Mouse (Mus musculus) hindbrain, embryonic 10.5 days (tissue): Measurements from ENCODE around the gene Cdkn2d. TPM values are rescaled to one million over a fixed set of nuclear protein-coding genes. Genes with fewer than 3 reads are reported as not detected.
"Not testable (repeated sequence)": the region's sequence is repeated elsewhere in the genome, so short reads cannot be mapped to it uniquely, and the experiment has no call there.

Source experiments
- DNase-seq: peaks from one replicate; pipeline ENCODE4 v3.0.0-alpha.2; 2017; ENCODE audit warnings: low spot score
- H3K27ac ChIP-seq: fragments of 300-500 bp; sonication (generic); 2 replicates; pipeline ENCODE4 v1.5.1; 2016; ENCODE audit warnings: mild to moderate bottlenecking, moderate library complexity
- H3K27me3 ChIP-seq: fragments of 300-500 bp; sonication (generic); 2 replicates; pipeline ENCODE4 v1.6.1; 2016; ENCODE audit warnings: mild to moderate bottlenecking; ENCODE audit not compliant: poor library complexity, insufficient read depth, severe bottlenecking
- H3K36me3 ChIP-seq: fragments of 300-500 bp; sonication (generic); 2 replicates; pipeline ENCODE4 v1.6.1; 2016; ENCODE audit warnings: mild to moderate bottlenecking, moderate library complexity
- H3K4me1 ChIP-seq: fragments of 300-500 bp; sonication (generic); replicated peaks from 2 replicates; pipeline ENCODE4 v1.6.1; 2016; ENCODE audit warnings: mild to moderate bottlenecking
- H3K4me3 ChIP-seq: fragments of 300-500 bp; sonication (generic); 2 replicates; pipeline ENCODE4 v1.5.1; 2016; ENCODE audit warnings: mild to moderate bottlenecking, moderate library complexity
- H3K9me3 ChIP-seq: fragments of 300-500 bp; sonication (generic); 2 replicates; pipeline ENCODE4 v1.6.1; 2016; ENCODE audit warnings: mild to moderate bottlenecking, moderate library complexity
- WGBS: fragments of 180-500 bp; shearing (Covaris S2); methylation state at CpG from one replicate; pipeline ENCODE4 v1.1.7; 2016; 5-methylcytosine and 5-hydroxymethylcytosine counted together
- polyA plus RNA-seq: library from polyadenylated mRNA; unstranded; fragments of >200 nt; fragmentation: Nextera tagmentation; extraction: Ambion mirVana; gene quantifications from 2 replicates; pipeline ENCODE4 v1.2.1, GENCODE M21; 2016

Cdkn2d gene
- polyA plus RNA-seq, 1 experiment from 2014 or later: 73.5 TPM

DNA sequence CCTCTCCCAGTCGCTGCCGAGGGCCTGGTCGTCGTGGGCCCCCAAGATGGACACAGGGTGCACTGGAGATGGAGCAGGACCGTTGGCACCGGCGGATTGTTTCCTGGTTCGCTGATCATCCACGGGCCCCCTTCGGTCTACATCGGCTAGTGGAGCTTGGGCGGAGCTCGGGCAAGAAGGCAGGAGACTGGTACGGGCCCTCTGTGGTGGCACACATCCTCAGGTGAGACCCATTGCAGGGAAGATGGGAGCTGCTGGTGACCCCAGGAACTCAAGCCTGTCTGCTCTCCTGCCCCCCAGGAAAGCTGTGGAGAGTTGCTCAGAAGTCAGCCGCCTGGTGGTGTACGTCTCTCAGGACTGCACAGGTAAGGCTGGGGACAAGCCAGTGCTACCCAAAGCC is 22.9 kb downstream of the Cdkn2d start:
- Histone ChIP-seq H3K36me3 (peaks cover 69% of the 10 kb centered on the region), H3K4me1 (peaks cover 23% of the 10 kb centered on the region), H3K27ac (no peak overlapping the region), H3K27me3 (no peaks in the 10 kb centered on the region), H3K9me3 (no peaks in the 10 kb centered on the region), H3K4me3 (no peak overlapping the region)
- DNase-seq: no peak
- WGBS: 93% methylated on average over 16 of the region's 16 CpGs

DNA sequence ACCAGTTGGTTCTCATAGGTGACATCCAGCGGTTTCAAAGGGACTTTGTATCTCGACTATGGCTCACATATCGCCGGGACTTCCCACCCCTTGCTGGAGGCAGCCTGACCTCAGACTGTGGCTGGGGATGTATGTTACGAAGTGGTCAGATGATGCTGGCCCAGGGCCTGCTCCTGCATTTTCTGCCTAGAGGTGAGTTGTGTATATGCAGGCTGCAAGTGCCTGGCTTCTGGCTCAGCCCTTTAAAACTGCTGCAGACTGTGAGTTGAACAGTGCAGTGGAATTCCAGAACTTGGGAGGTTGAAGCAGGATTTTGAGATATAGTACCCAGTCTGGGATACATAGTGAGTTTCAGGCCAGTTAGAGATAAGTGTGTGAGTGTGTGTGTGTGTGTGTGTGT is 24.3 kb downstream of the Cdkn2d start:
- 93% methylated on average over 5 of the region's 5 CpGs for WGBS
- Histone ChIP-seq H3K9me3 (no peaks in the 10 kb centered on the region), H3K4me1 (peaks cover 23% of the 10 kb centered on the region), H3K36me3 (peaks cover 55% of the 10 kb centered on the region), H3K27ac (no peak overlapping the region), H3K27me3 (no peaks in the 10 kb centered on the region), H3K4me3 (peak overlapping the region; percentile 93)
- no peak for DNase-seq

DNA sequence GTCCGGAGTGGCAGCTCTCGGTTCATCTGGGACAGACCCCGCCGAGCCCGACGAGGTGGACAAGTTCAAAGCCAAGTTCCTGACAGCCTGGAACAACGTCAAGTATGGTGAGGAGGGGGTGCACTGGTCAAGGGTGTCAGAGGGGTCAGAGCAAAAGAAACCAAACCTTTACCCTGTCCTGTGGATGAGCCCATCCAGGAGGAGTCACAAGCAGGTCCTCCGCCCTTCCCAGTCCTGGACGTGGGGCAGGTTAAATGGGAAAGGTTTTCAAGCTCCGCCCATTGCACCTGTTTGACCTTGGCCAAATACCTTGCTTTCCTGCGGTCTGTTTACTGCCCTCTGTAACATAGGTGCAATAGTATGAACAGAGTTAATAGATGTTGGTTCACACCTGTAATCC is 25.6 kb downstream of the Cdkn2d start:
- Histone ChIP-seq H3K4me1 (peaks cover 23% of the 10 kb centered on the region), H3K4me3 (peak overlapping the region; percentile 93), H3K9me3 (no peaks in the 10 kb centered on the region), H3K27ac (peak overlapping the region; percentile 94), H3K36me3 (peaks cover 42% of the 10 kb centered on the region), H3K27me3 (no peaks in the 10 kb centered on the region)
- DNase-seq: no peak
- WGBS: 7% methylated on average over 11 of the region's 11 CpGs

DNA sequence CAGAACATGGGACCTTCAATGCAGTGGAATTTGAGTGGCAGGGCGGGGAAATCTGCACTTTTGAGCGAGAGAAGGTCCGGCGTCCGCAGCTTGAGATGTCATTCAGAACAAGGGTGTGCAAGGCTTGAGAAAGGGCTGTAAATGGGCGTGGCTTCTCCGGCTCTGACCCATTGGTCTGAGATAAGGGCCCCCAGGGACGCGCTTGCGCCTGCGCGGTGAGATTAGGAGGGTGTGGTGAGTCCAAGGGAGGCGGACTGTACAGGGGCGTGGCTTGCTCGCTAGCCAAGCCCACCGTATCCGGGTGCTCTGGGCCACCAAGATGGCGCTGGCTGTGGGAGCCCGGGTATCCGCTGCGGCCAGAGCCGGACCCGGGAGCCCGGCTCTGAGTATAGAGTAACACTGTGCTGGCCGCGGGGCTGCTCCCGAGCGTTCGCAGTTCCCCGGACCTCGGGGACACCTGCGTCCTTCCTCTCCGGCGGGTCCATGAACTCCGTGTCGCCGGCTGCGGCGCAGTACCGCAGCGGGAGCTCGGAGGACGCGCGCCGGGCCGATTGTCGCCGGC is 26.1 kb downstream of the Cdkn2d start, which contains the start of gene Atg4d:
TSS of gene Atg4d (plus strand) at position 294 of the 562 bp plus-strand sequence.
- peak; percentile 99 for DNase-seq
- Histone ChIP-seq H3K27ac (peak within 1 kb of the TSS; percentile 94), H3K27me3 (0 out of 2 replicates have a peak, but pooled peaks cover 5% of the 10 kb centered on the region), H3K9me3 (no peaks in the 10 kb centered on the region), H3K4me1 (peaks cover 23% of the 10 kb centered on the region), H3K4me3 (peak within 1 kb of the TSS; percentile 93), H3K36me3 (peaks cover 37% of the 10 kb centered on the region)
- under 1% methylated on average over 49 of the region's 49 CpGs for WGBS

DNA sequence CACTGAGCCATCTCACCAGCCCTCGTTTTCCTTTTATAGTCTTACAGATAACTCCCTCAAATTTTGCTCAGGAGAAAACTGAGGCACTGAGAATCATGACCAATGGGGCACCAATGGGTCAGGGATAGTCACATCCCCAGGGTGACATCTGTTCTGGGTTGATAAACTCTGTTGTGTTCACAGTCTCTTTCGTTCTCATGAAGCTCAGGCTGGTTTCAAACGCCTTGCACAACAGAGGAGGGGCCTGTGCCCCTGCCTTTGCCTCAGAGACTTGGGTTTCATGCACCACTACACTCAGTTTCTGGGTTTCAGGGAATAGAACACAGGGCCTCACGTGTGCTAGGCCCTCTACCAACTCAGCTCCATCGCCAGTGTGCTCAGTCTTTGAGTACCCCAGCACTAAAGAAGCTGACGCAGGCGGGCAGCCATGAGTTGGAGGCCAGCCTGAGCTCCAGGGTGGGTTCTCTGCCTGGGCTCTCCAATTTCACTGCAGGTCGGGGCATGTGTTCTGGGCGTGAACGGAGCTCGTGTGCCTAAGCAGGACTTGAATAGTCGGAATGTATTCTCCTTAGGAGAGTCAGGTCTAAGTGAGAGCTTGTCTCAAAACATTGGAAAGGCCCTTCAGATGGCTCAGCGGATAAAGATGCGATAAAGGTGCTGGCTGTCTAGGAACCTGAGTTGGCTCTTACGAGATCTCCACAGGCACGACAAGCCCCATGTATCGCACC is 26.8 kb downstream of the Cdkn2d start:
- H3K27ac ChIP-seq: peak overlapping the region; percentile 94
- H3K4me1 ChIP-seq: peaks cover 23% of the 10 kb centered on the region
- peak overlapping the region; percentile 93 for H3K4me3 ChIP-seq
- no peak for DNase-seq
- H3K27me3 ChIP-seq: 0 out of 2 replicates have a peak, but pooled peaks cover 6% of the 10 kb centered on the region
- H3K36me3 ChIP-seq: peaks cover 30% of the 10 kb centered on the region
- H3K9me3 ChIP-seq: no peaks in the 10 kb centered on the region
- 20% methylated on average over 17 of the region's 17 CpGs for WGBS

DNA sequence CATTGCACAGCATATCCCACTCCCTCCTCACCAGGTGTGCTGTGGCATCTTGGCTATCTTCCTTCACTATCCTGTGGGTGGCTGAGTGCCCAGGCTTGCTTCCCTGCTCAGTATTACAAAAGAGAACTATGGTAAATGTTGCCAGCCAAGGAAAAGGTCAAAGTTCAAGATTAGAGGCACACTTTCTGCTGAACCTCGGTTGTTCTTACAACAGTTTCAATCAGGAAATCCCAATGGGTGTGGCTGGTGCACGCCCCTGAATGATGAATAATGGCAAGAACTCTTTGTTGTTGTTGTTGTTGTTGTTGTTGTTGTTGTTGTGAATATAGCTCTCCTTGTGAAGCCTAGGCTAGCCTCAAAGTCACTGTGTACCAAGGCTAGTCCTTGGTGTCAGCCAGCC is 29.4 kb downstream of the Cdkn2d start:
- Histone ChIP-seq H3K4me3 (no peak overlapping the region), H3K4me1 (peaks cover 21% of the 10 kb centered on the region), H3K36me3 (peaks cover 4% of the 10 kb centered on the region), H3K27me3 (peaks cover 6% of the 10 kb centered on the region; the same call in 1 of the 2 replicates), H3K9me3 (no peaks in the 10 kb centered on the region), H3K27ac (no peak overlapping the region)
- 63% methylated on average over 2 of the region's 2 CpGs for WGBS
- DNase-seq: no peak

DNA sequence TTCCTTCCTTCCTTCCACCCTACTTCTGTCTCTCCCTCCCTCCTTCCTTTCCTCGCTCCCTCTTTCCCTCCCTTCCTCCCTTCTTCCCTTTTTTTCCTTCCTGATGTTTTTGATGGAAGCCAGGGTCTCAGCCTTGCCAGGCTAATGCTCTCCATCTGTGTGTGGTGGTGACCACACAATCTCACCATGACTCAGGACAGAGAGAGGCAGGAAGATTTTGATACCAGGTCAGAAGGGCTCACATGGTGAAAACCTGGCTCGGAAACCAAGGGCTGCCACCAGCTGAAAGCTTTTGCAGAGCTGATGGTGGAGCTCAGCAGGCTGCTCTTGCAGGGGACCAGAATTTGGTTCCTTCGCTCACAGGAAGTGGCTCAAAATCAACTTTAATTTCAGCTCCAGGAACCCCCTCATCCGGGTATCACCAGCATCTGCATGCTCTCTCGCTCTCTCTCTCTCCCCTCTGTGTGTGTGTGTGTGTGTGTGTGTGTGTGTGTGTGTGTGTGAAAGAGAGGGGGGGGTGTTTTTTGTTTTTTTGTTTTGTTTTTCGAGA is 30.6 kb downstream of the Cdkn2d start:
- no peak for DNase-seq
- H3K4me1 ChIP-seq: peaks cover 9% of the 10 kb centered on the region
- 79% methylated on average over 6 of the region's 6 CpGs for WGBS
- H3K36me3 ChIP-seq: no peaks in the 10 kb centered on the region
- H3K4me3 ChIP-seq: no peak overlapping the region
- no peaks in the 10 kb centered on the region for H3K9me3 ChIP-seq
- H3K27me3 ChIP-seq: peaks cover 6% of the 10 kb centered on the region; the same call in 1 of the 2 replicates
- no peak overlapping the region for H3K27ac ChIP-seq

DNA sequence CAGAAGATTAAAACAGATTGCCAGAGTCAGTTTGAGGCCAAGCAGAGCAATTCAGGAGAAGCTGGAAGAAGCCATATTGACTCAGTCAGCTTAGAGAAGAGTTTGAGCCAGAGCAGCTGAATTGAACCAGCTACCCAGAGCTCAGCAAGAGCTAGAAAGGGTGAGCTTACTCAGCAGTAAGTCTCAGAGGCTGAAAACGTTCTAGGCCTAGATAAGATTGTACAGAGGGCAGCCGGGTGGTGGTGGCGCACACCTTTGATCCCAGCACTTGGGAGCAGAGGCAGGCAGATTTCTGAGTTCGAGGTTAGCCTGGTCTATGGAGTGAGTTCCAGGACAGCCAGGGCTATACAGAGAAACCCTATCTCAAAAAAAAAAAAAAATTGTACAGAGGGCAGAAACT is 34.9 kb downstream of the Cdkn2d start:
- not testable (repeated sequence) for H3K27ac ChIP-seq, H3K9me3 ChIP-seq, DNase-seq, H3K36me3 ChIP-seq, H3K4me1 ChIP-seq, H3K4me3 ChIP-seq
- WGBS: 77% methylated on average over 4 of the region's 4 CpGs
- H3K27me3 ChIP-seq: peaks cover 21% of the 10 kb centered on the region

DNA sequence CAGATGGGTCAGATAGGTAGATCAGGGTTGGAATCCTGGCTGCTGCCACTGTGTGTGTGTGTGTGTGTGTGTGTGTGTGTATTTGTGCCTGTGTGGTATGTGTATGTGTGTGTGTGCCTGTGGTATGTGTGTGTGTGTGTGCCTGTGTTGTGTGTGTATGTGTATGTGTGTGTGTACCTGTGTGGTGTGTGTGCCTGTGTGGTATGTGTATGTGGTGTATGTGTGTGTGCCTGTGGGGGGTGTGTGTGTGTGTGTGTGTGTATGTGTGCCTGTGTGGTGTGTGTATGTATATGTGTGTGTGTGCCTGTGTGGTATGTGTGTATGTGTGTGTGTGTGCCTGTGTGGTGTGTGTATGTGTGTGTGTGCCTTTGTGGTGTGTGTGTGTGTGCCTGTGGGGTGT is 36.5 kb downstream of the Cdkn2d start:
- Histone ChIP-seq H3K4me3 (no peak overlapping the region), H3K4me1 (peaks cover 8% of the 10 kb centered on the region; the same call in 1 of the 2 replicates), H3K27ac (no peak overlapping the region), H3K27me3 (peaks cover 32% of the 10 kb centered on the region), H3K9me3 (no peaks in the 10 kb centered on the region), H3K36me3 (no peaks in the 10 kb centered on the region)
- no peak for DNase-seq

DNA sequence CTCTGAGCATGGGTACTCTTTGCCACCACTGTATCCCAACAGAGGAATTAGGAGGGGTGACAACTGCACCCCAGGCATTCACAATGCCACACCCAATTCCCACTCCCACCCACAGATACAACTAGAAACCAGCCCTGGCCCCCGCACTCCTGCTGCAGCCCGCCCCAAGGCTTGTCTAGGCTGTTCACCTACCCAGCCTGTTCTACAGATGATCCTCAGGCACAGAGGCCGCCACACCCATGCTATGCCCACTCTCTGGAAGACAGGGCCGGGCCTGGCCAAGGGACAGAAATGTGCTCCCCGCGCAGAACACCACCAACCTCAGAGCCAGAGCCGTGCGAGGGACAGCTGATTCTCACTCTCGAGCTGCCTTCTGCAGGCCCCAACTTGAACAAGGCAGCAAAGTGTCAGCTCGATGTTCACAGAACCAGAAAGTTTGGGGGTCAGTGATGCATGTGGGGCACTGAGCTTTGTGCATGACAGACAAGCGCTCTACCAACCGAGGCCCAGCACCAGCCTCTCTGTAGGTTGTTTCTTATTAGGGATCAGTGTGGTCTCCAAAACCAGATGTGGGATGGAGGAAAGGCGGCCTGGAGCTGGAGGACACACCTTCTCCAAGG is 40.0 kb downstream of the Cdkn2d start:
- 58% methylated on average over 13 of the region's 13 CpGs for WGBS
- Histone ChIP-seq H3K36me3 (no peaks in the 10 kb centered on the region), H3K4me1 (peaks cover 19% of the 10 kb centered on the region), H3K27ac (no peak overlapping the region), H3K9me3 (no peaks in the 10 kb centered on the region), H3K4me3 (no peak overlapping the region), H3K27me3 (peaks cover 66% of the 10 kb centered on the region)
- DNase-seq: no peak

DNA sequence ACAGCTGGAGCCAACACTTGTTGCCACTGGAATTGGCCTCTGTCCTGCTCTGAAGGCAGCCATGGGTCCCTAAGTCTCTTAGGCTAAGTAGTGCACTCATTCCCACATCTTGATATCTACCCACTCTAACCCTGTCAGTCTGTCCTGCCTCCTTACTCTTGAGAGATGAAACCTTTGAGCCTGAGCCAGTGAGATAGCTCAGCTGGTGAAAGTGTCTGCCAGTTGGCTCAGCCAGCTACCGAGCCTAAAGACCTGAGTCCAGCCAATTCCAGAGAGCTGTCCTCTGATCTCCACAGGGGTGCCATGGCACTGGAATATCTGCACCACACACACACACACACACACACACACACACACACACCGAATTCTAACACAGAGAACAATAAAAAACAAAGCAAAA is 40.7 kb downstream of the Cdkn2d start:
- no peak overlapping the region for H3K27ac ChIP-seq
- H3K36me3 ChIP-seq: no peaks in the 10 kb centered on the region
- no peak overlapping the region for H3K4me3 ChIP-seq
- no peak for DNase-seq
- peaks cover 19% of the 10 kb centered on the region for H3K4me1 ChIP-seq
- peaks cover 73% of the 10 kb centered on the region for H3K27me3 ChIP-seq
- H3K9me3 ChIP-seq: no peaks in the 10 kb centered on the region
- 67% methylated on average over 2 of the region's 2 CpGs for WGBS

DNA sequence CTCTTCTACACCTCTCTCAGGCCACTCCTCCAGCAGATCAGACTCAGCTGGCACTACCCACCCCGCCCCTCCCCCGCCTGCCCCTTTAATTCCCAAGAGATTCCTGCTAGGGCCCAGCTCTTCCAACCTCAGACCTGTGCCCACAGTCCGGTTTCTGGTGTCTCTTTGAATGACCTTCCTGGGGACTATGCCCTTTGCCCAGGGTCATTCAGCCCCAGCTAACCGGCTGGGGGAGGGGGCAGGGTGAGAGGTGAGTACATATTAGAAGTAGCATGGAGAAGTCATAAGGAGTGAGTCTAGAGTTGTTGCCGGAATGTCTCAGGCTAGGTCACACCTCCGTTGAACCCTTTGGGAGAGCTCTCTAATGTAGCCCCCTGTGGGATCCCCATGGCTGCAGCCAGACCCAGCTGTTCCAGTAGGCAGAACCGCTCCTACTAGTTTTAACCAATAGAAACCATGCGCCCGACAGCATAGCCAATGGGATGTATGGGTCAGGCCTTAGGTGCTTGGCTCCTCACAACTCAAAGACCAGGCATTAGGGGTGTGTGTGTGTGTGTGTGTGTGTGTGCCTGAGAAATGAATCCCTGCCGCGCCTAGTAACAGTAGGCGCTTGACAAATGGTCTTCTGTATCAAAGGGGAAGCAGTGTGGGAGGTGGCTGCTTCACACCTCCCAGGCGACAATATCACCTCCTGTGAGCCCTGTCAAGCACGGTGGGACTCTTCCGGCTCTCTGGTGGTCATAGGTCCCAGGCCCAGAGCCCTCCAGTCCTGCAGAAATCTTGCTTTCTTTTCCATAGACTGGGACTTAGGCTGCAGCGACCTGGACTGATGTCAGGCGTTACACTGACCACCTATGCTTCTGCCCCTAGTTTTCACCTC is 41.3 kb downstream of the Cdkn2d start:
- peaks cover 80% of the 10 kb centered on the region for H3K27me3 ChIP-seq
- WGBS: 34% methylated on average over 17 of the region's 17 CpGs
- no peak overlapping the region for H3K27ac ChIP-seq
- H3K36me3 ChIP-seq: no peaks in the 10 kb centered on the region
- H3K4me1 ChIP-seq: peaks cover 23% of the 10 kb centered on the region
- no peaks in the 10 kb centered on the region for H3K9me3 ChIP-seq
- DNase-seq: no peak
- H3K4me3 ChIP-seq: no peak overlapping the region
